Mouse (Mus musculus) G1E-ER4 (cell line): Measurements from ENCODE around the gene Fcgr1. TPM values are rescaled to one million over a fixed set of nuclear protein-coding genes. Genes with fewer than 3 reads are reported as not detected.

Experiments used
- GATA1 ChIP-seq: IDR thresholded peaks from one replicate; pipeline ENCODE4 v1.8.0; 2012; ENCODE audit warnings: low read length, inconsistent platforms
- polyA plus RNA-seq: library from polyadenylated mRNA; stranded (reverse); fragments of >175 nt; gene quantifications from 2 replicates; pipeline ENCODE4 v1.2.3, GENCODE M21; 2012

Gene Fcgr1
- polyA plus RNA-seq, 1 experiment: not detected

GRCm38 (mm10) chr3:96284457-96284856 is 9.3 kb downstream of the Fcgr1 start:
- TF ChIP-seq GATA1: no peak

GRCm38 (mm10) chr3:96280660-96281059 is 13.1 kb downstream of the Fcgr1 start:
- TF ChIP-seq GATA1: no peak

GRCm38 (mm10) chr3:96277800-96278624 is 15.8 kb downstream of the Fcgr1 start:
- no peak for TF ChIP-seq GATA1

- TF ChIP-seq GATA1: no peak
These were observed 16.4 kb downstream of the Fcgr1 start for GRCm38 (mm10) chr3:96277428-96277799.

- TF ChIP-seq GATA1: no peak
These were observed 19.9 kb downstream of the Fcgr1 start for GRCm38 (mm10) chr3:96273591-96274465.

GRCm38 (mm10) chr3:96269511-96270474 is 24.0 kb downstream of the Fcgr1 start, which contains the start of gene Hist2h2bb:
Gene Hist2h2bb, plus strand, starts transcription at chr3:96269752.
- TF ChIP-seq GATA1: no peak

- no peak for TF ChIP-seq GATA1
These were observed 25.6 kb downstream of the Fcgr1 start, which contains the start of gene Hist2h3b for GRCm38 (mm10) chr3:96268051-96268775. Gene Hist2h3b, plus strand, starts transcription at chr3:96268654.

GRCm38 (mm10) chr3:96267541-96267940 is 26.2 kb downstream of the Fcgr1 start:
- no peak for TF ChIP-seq GATA1

- TF ChIP-seq GATA1: no peak
These were observed 27.5 kb downstream of the Fcgr1 start for GRCm38 (mm10) chr3:96266132-96266710.

GRCm38 (mm10) chr3:96264404-96264949 is 29.3 kb downstream of the Fcgr1 start:
- TF ChIP-seq GATA1: no peak

GRCm38 (mm10) chr3:96263558-96264403 is 30.0 kb downstream of the Fcgr1 start:
- no peak for TF ChIP-seq GATA1

GRCm38 (mm10) chr3:96262979-96263550 is 30.7 kb downstream of the Fcgr1 start, which contains the start of gene Hist2h4:
Gene Hist2h4, minus strand, starts transcription at chr3:96263311.
- no peak for TF ChIP-seq GATA1
